Mouse (Mus musculus) left cerebral cortex, postnatal 4 days (tissue): ENCODE measurements at regions not wholly inside any gene's neighbourhood (a gene's known extent, or its start where the extent isn't known, plus 50 kb on each side); places are given as distances from the start of the nearest gene placed in this dataset. TPM values are rescaled to one million over a fixed set of nuclear protein-coding genes. Genes with fewer than 3 reads are reported as not detected.

Experiments
- DNase-seq: peaks from one replicate; pipeline ENCODE4 v3.0.0-alpha.2; 2022
- intact Hi-C: fragments of 180-260 bp; cut with DNase I; formaldehyde crosslinking; loops from one replicate; pipeline ENCODE4 v1.15.1; 2025
- microRNA-seq: library from miRNA; unstranded; fragments of <30 nt; microRNA quantifications from one replicate; pipeline ENCODE4 v1.2.0, GENCODE M21; 2022

DNA sequence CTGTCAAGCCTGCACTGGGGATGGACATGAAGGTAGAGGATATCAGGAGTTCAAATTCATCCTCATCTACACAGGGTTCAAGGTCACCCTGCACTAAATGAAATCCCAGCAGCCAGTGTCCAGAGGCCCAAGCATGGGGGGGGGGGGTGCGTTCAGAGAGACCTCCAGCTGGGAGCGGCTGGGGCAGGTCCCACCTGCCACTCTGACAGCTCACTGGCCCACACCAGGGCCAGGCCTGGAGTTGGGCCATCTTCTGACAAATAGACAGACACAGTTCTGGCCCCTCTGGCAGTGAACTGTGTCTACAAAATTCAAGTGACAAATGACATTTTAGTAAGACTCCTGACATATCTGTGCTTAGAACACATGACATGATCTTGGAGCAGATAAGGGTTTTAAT lies 86.8 kb downstream of the Cstad start:
- DNase-seq: no peak
- intact Hi-C loops: no loop called here

GRCm38 (mm10) chr2:30679041-30679440 lies 84.2 kb downstream of the Cstad start:
- DNase-seq: no peak
- intact Hi-C loops: no loop called here

DNA sequence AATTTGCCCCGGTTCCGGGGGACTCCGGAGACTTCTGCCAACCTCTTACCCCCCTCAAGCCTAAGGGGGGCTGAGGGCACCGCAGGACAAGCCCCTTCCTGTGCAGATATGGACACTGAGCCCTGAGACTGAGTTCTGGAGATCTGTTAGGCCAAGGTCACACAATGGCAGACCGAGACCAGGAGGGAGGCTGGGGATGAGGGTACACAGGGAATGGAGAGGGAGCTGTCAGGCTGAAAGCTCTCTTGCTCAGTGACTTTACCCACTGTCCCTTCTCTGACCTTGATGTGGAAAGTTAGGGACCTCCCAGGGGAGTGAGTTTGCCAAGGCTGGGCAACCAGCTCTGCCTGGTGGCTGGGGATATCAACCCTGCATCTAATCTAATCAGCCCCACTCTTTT lies 82.7 kb downstream of the Cstad start:
- intact Hi-C loops: no loop called here
- no peak for DNase-seq

- peak; percentile 75 for DNase-seq
- intact Hi-C loops: no loop called here
These were observed 82.1 kb downstream of the Cstad start for GRCm38 (mm10) chr2:30676833-30677459.

DNA sequence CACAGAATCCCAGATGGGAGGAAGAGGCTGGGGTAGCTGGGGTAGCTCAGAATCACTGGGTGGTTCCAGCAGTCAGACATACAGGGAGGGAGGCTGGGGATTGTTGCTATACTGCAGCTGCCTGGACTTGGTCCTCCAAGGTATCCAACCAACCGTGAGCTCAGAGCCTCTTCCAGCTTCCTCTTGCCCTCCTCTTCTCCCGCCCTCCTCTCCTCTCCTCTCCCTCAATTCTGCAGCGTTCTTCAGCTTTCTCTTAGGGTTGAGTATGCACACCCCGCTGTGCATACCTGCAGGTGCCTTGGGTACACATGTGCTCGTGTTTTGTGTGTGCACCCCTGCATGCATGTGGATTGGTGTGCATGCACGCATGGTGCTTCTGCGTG lies 81.6 kb downstream of the Cstad start:
- no peak for DNase-seq
- intact Hi-C loops: no loop called here

DNA sequence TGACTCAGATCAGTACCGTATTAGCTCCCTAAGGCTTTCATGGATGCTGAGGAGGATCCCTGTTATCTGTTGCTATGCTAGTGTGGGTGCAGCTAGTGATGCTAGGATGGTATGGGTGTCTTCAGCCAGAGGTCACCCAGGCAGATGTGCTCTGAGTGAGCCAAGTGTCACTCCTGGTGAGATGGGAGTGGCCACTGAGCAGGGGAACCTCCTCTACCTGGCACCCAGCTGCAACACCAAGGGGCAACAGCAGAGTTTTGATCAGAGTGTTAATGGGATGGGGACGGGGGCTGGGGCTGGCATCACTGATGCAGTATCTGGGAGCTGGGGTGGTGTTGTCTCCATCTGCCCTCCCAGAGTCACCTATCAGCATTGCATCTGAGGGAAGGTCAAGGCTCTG lies 81.0 kb downstream of the Cstad start:
- intact Hi-C loops: no loop called here
- no peak for DNase-seq

DNA sequence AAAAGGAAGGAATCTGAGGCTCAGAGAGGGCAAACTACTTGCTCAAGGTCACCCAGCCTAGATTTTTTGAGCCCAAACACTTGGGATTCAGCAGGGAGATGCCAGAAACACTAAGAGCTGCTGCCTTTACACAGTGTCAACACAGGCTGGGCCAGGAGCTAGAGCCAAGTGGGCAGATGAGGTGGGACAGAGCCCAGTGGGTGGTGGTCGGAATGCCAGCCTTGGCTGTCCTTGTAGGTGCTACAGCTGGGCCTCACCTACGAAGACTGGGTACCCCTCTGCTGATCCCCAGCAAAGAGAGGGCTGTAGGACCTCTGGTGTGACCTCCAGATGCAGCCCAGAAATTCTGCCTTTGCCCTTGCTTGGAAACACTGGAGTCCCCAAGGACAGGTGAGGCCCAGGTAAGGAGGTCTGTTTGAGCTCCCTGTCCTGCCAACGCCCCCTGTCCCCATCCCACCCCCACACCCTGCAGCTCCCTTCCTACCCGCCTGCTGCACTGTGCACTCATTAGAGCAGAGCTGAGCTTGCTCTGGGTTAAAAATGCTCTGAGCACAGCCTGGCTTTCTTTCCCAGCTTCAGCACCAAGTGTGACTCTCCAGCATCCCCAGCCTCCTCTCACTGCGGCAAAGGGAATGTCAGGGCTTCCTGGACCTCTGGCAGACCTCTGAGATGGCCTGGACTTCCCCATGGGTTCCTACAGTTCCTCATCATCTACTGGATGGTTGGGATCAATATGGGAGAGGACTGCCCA lies 76.2 kb downstream of the Cstad start:
- DNase-seq: peak; percentile 52
- intact Hi-C loops: no loop called here

GRCm38 (mm10) chr2:30667468-30667867 lies 72.6 kb downstream of the Cstad start:
- no peak for DNase-seq
- intact Hi-C loops: no loop called here

DNA sequence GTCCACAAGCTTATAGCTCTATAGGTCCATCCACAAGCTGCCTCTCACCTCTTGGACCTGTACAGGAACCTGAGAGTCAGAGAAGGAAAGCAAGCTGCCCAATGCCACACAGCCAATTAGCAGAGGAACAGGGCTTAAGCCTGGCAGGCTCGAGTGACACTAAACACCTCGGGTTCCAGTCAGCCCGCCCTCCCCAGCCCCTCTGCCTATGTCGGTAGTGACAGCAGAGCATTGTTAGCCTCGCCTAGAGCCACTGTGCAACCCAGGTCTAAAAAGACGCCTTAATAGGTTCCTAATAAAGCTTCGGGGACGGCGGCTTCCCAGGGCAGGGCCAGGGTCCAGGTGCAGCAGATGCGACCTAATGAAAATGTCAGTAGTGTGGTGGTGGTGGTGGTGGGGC lies 66.3 kb downstream of the Cstad start:
- no peak for DNase-seq
- intact Hi-C loops: no loop called here

GRCm38 (mm10) chr2:30660613-30660991 lies 65.8 kb downstream of the Cstad start:
- intact Hi-C loops: no loop called here
- peak; percentile 89 for DNase-seq

DNA sequence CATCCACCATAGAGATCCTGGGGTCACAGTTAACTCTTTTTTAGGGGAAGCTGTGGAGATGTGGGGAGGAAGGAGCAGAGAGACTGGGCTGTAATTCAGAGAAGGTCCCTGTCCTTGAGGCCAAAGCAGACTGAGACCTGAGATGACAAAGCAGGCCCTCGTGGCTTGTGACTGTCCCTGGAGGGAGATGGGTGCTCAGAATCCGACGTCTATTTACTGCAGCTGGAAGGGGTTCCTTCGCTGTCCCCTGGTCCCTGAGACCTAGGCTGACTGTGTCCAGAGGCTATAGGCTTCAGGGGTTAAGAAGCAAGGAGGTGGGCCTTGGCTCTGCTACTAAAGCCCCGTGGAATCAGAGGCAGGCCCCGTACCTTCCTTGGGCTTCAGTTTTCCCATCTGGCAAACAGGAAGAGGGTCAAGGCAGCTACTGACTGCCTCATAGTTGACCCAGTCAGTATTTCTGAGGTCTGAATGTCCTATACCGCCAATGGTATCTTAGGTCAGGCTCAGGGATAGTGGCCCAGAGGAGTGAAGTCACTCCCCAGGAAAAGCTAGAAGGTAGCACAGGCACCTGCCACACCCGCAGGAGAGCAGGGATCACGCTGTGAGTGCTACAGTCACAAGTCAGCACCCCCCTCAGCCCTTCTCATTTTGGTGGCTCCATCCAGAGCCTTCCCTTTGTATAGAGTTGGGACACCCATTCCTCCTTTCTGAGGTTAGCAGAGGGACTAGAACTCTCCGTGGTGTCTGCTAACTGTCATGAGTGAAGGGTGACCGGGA lies 65.2 kb downstream of the Cstad start:
- intact Hi-C loops: no loop called here
- no peak for DNase-seq

- DNase-seq: peak; percentile 84
- intact Hi-C loops: no loop called here
These were observed 64.2 kb downstream of the Cstad start for GRCm38 (mm10) chr2:30658844-30659555.

Small RNA genes in the stretch of these regions (microRNA-seq; reads per million reads assigned to microRNA genes)
- not detected for gene Mir3089
